Mouse (Mus musculus) hindbrain, postnatal 0 days (tissue): ENCODE results near the gene Aatk. TPM values are rescaled to one million over a fixed set of nuclear protein-coding genes. Genes with fewer than 3 reads are reported as not detected.

Experiments used
- ATAC-seq: fragments of 200-750 bp; cut with Nextera tagmentation; 2 replicates; pipeline ENCODE4 v1.8.0; 2017; ENCODE audit warnings: mild to moderate bottlenecking, moderate TSS enrichment, moderate library complexity
- DNase-seq: peaks from one replicate; pipeline ENCODE4 v3.0.0-alpha.2; 2015; ENCODE audit warnings: low spot score
- H3K27ac ChIP-seq: fragments of 300-500 bp; sonication (generic); 2 replicates; pipeline ENCODE4 v1.5.1; 2014; ENCODE audit warnings: mild to moderate bottlenecking
- H3K27me3 ChIP-seq: fragments of 300-500 bp; sonication (generic); 2 replicates; pipeline ENCODE4 v1.6.1; 2014; ENCODE audit warnings: low read length, mixed read lengths; ENCODE audit not compliant: insufficient read depth
- H3K36me3 ChIP-seq: fragments of 300-500 bp; sonication (generic); 2 replicates; pipeline ENCODE4 v1.6.1; 2014; ENCODE audit warnings: low read length, mixed read lengths; ENCODE audit not compliant: insufficient read depth
- H3K4me1 ChIP-seq: fragments of 300-500 bp; sonication (generic); 2 replicates; pipeline ENCODE4 v1.6.1; 2014; ENCODE audit warnings: antibody characterized with exemption, low read length, mixed read lengths; ENCODE audit not compliant: insufficient read depth
- H3K4me2 ChIP-seq: fragments of 300-500 bp; sonication (generic); 2 replicates; pipeline ENCODE4 v1.6.1; 2014; ENCODE audit warnings: low read depth, mild to moderate bottlenecking, low read length, moderate library complexity, mixed read lengths
- H3K4me3 ChIP-seq: fragments of 300-500 bp; sonication (generic); 2 replicates; pipeline ENCODE4 v1.5.1; 2014; ENCODE audit warnings: low read length
- H3K9ac ChIP-seq: fragments of 300-500 bp; sonication (generic); replicated peaks from 2 replicates; pipeline ENCODE4 v1.6.1; 2014; ENCODE audit warnings: mild to moderate bottlenecking, low read length, moderate library complexity, mixed read lengths
- H3K9me3 ChIP-seq: fragments of 300-500 bp; sonication (generic); 2 replicates; pipeline ENCODE4 v1.6.1; 2016; ENCODE audit warnings: low read length, mixed read lengths
- CTCF ChIP-seq: IDR thresholded peaks from 2 replicates; pipeline ENCODE4 v1.5.1; 2016; ENCODE audit warnings: antibody characterized with exemption, control low read depth, low read depth
- WGBS: fragments of 180-500 bp; shearing (Covaris S2); extraction: QIAGEN DNeasy Blood & Tissue Kit; methylation state at CpG from one replicate; pipeline ENCODE4 v1.1.7; 2014; 5-methylcytosine and 5-hydroxymethylcytosine counted together
- polyA plus RNA-seq: library from polyadenylated mRNA; unstranded; fragments of >200 nt; fragmentation: Nextera tagmentation; extraction: Ambion mirVana; gene quantifications from 2 replicates; pipeline ENCODE4 v1.2.1, GENCODE M21; 2015
- total RNA-seq: library from RNA; depleted of rRNA; stranded (reverse); fragments of >200 nt; gene quantifications from 2 replicates; pipeline ENCODE4 v1.2.3, GENCODE M21; 2014; rRNA removed

The Aatk gene
- total RNA-seq (161 and 184 TPM in 2 replicates), polyA plus RNA-seq (33.3 and 35.5 TPM in 2 replicates)

- Histone ChIP-seq H3K9me3 (no peaks in the 10 kb centered on the region), H3K27me3 (no peaks in the 10 kb centered on the region), H3K4me3 (peak within 1 kb of the TSS; percentile 67), H3K4me2 (peak within 1 kb of the TSS; percentile 85), H3K4me1 (peaks cover 33% of the 10 kb centered on the region), H3K36me3 (no peaks in the 10 kb centered on the region), H3K27ac (peak within 1 kb of the TSS; percentile 94), H3K9ac (peak within 1 kb of the TSS; percentile 83)
- WGBS, result under 1% methylated on average over 55 of the region's 63 CpGs
- DNase-seq (peak; percentile 70), ATAC-seq (0 out of 2 replicates have a peak, but pooled peaks have one; percentile 5)
- no peak for TF ChIP-seq CTCF
Measured at GRCm38 (mm10) chr11:120046553-120047191, at the start of gene Aatk. TSS of gene Aatk (minus strand) at chr11:120047167.

GRCm38 (mm10) chr11:120092817-120093591, 46.0 kb upstream of the Aatk start:
- Histone ChIP-seq H3K27ac (no peak overlapping the region), H3K9ac (no peak overlapping the region), H3K4me2 (no peak overlapping the region), H3K4me1 (peaks cover 3% of the 10 kb centered on the region; the same call in 1 of the 2 replicates), H3K4me3 (no peak overlapping the region), H3K9me3 (no peaks in the 10 kb centered on the region), H3K36me3 (peaks cover 40% of the 10 kb centered on the region), H3K27me3 (no peaks in the 10 kb centered on the region)
- TF ChIP-seq CTCF, result no peak
- ATAC-seq (no peak), DNase-seq (no peak)
- WGBS, result 72% methylated on average over 23 of the region's 23 CpGs

GRCm38 (mm10) chr11:120090661-120091060, 43.7 kb upstream of the Aatk start:
- DNase-seq (no peak), ATAC-seq (no peak)
- no peak overlapping the region for H3K4me2 ChIP-seq
- 89% methylated on average over 4 of the region's 4 CpGs for WGBS
- peaks cover 4% of the 10 kb centered on the region; the same call in 1 of the 2 replicates for H3K4me1 ChIP-seq
- no peak overlapping the region for H3K27ac ChIP-seq
- no peak overlapping the region for H3K4me3 ChIP-seq
- H3K9ac ChIP-seq, result no peak overlapping the region
- H3K9me3 ChIP-seq, result no peaks in the 10 kb centered on the region
- peaks cover 40% of the 10 kb centered on the region for H3K36me3 ChIP-seq
- TF ChIP-seq CTCF, result no peak
- no peaks in the 10 kb centered on the region for H3K27me3 ChIP-seq

- WGBS, result under 1% methylated on average over 38 of the region's 42 CpGs
- Histone ChIP-seq H3K4me1 (peaks cover 10% of the 10 kb centered on the region; the same call in 1 of the 2 replicates), H3K9me3 (no peaks in the 10 kb centered on the region), H3K4me2 (peak within 1 kb of the TSS; percentile 87), H3K27ac (peak within 1 kb of the TSS; percentile 80), H3K36me3 (peaks cover 21% of the 10 kb centered on the region), H3K9ac (peak within 1 kb of the TSS; percentile 90), H3K27me3 (no peaks in the 10 kb centered on the region), H3K4me3 (peak within 1 kb of the TSS; percentile 74)
- TF ChIP-seq CTCF, result no peak
- ATAC-seq (peak; percentile 99), DNase-seq (peak; percentile 99)
Measured at GRCm38 (mm10) chr11:120086702-120087152, 39.8 kb upstream of the Aatk start, which contains the start of gene Cep131. TSS of gene Cep131 (minus strand) at chr11:120086827.

GRCm38 (mm10) chr11:120085891-120086627, 39.1 kb upstream of the Aatk start:
- DNase-seq (peak; percentile 48), ATAC-seq (peak; percentile 33; the same call in 1 of the 2 replicates)
- peak overlapping the region; percentile 87 for H3K4me2 ChIP-seq

GRCm38 (mm10) chr11:120080282-120080681, 33.3 kb upstream of the Aatk start:
- no peak for TF ChIP-seq CTCF
- ATAC-seq, result no peak
- Histone ChIP-seq H3K27me3 (no peaks in the 10 kb centered on the region), H3K27ac (no peak overlapping the region), H3K4me2 (no peak overlapping the region), H3K4me1 (0 out of 2 replicates have a peak, but pooled peaks cover 2% of the 10 kb centered on the region), H3K9ac (no peak overlapping the region), H3K9me3 (no peaks in the 10 kb centered on the region), H3K36me3 (peaks cover 64% of the 10 kb centered on the region), H3K4me3 (no peak overlapping the region)
- WGBS, result 90% methylated on average over 6 of the region's 6 CpGs
- DNase-seq, result no peak

More at GRCm38 (mm10) chr11:120085891-120086627, 39.1 kb upstream of the Aatk start:
- H3K36me3 ChIP-seq, result peaks cover 18% of the 10 kb centered on the region
- no peaks in the 10 kb centered on the region for H3K9me3 ChIP-seq
- WGBS, result under 1% methylated on average over 25 of the region's 25 CpGs
- H3K9ac ChIP-seq, result peak overlapping the region; percentile 90
- peak overlapping the region; percentile 80 for H3K27ac ChIP-seq
- H3K27me3 ChIP-seq, result no peaks in the 10 kb centered on the region
- H3K4me3 ChIP-seq, result peak overlapping the region; percentile 74
- no peak; the same call in 1 of the 2 replicates for TF ChIP-seq CTCF
- peaks cover 10% of the 10 kb centered on the region; the same call in 1 of the 2 replicates for H3K4me1 ChIP-seq
